Mouse (Mus musculus) stomach, postnatal 0 days (tissue): ENCODE measurements around the gene Dyrk3.
A peak's percentile ranks its signal among the peaks of the same experiment; 100 is the strongest.

Experiments used
- CTCF ChIP-seq: IDR thresholded peaks from 2 replicates; pipeline ENCODE4 v1.5.1; 2016; ENCODE audit warnings: antibody characterized with exemption, low read depth, mild to moderate bottlenecking, moderate library complexity
- EP300 ChIP-seq: optimal IDR thresholded peaks from 2 replicates; pipeline ENCODE3; 2016; ENCODE audit warnings: antibody characterized with exemption

- TF ChIP-seq CTCF = peak; percentile 72
- TF ChIP-seq EP300 = no peak
Measured at GRCm38 (mm10) chr1:131112576-131112975, 25.6 kb downstream of the Dyrk3 start.
